Mouse (Mus musculus) skeletal muscle tissue, adult 2 months (tissue): ENCODE measurements around the gene Dgkh.

ENCODE experiments used
- DNase-seq: peaks from one replicate; pipeline ENCODE4 v3.0.0-alpha.2; 2012; ENCODE audit warnings: low read depth, low spot score

Gene Dgkh

GRCm38 (mm10) chr14:78538572-78539320 lies 193.8 kb downstream of the Dgkh start:
- peak; percentile 75 for DNase-seq

GRCm38 (mm10) chr14:78537551-78537950 lies 195.0 kb downstream of the Dgkh start:
- no peak for DNase-seq

- peak; percentile 97 for DNase-seq
Measured at GRCm38 (mm10) chr14:78536281-78537165, 196.1 kb downstream of the Dgkh start, which contains the start of gene Akap11. Gene Akap11, minus strand, starts transcription at chr14:78536808.

- DNase-seq = no peak
Measured at GRCm38 (mm10) chr14:78535366-78535765, 197.2 kb downstream of the Dgkh start.

GRCm38 (mm10) chr14:78534651-78535050 lies 197.9 kb downstream of the Dgkh start:
- DNase-seq = no peak

GRCm38 (mm10) chr14:78533701-78534100 lies 198.9 kb downstream of the Dgkh start:
- DNase-seq = no peak

GRCm38 (mm10) chr14:78532345-78532744 lies 200.2 kb downstream of the Dgkh start:
- no peak for DNase-seq

- DNase-seq = no peak
Measured at GRCm38 (mm10) chr14:78530256-78530655, 202.3 kb downstream of the Dgkh start.

GRCm38 (mm10) chr14:78528461-78529425 lies 203.8 kb downstream of the Dgkh start:
- DNase-seq = no peak

GRCm38 (mm10) chr14:78526907-78527306 lies 205.7 kb downstream of the Dgkh start:
- no peak for DNase-seq

- no peak for DNase-seq
Measured at GRCm38 (mm10) chr14:78526475-78526874, 206.1 kb downstream of the Dgkh start.

GRCm38 (mm10) chr14:78525611-78526457 lies 206.7 kb downstream of the Dgkh start:
- DNase-seq = no peak

- DNase-seq = no peak
Measured at GRCm38 (mm10) chr14:78525059-78525458, 207.5 kb downstream of the Dgkh start.

- DNase-seq = no peak
Measured at GRCm38 (mm10) chr14:78510713-78511112, 221.9 kb downstream of the Dgkh start.

GRCm38 (mm10) chr14:78509791-78510190 lies 222.8 kb downstream of the Dgkh start:
- DNase-seq = no peak
